Mouse (Mus musculus): ENCODE measurements around the gene Clasp2. TPM values are rescaled to one million over a fixed set of nuclear protein-coding genes. Genes with fewer than 3 reads are reported as not detected.

The Clasp2 gene
- polyA plus RNA-seq, 1 experiment from 2014 or later, result 40.6 TPM

DNA sequence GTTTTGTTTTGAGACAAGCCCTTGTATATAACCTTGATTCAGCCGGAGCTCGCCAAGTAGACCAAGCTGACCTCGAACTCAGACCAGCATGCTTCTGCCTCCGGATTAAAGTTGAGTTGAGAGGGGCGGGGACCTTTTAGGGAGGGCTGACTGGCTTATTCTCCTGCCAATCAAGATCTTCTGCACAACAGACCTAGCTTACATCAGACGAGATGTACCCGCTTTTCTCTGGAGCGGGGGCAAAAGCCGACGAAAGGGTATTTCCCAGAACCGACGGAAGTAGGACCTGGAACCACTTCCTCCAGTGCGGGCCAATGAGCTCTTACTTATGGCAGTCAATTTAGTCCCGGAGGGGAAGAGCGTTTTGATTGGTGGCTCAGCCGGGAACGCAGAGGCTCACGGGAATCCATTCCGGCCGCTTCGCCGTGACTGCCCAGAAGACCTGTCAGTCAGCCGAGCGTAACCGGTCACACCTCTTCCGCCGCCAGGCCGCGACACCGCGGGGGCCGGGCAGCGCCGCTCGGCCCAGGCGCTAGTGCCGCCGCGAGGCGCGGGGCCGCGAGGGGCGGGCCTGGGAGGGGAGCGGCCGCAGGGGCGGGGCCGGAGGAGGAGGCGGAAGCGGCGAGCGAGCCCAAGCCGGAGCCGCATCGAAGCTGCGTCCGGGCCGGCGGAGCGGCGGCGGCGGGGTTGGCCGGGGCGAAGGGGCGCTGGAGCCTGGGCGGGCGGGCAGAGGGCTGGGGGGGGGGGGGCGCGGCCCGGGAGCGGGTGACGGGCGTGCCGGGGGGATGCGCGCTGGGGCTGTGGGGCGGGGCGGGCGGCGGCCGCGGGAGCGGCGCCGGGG is 189.5 kb downstream of the Clasp2 start, which contains the start of gene Ubp1:
Ubp1 (plus strand) TSS at position 401 of the 841 bp plus-strand sequence.
- H3K4me3 ChIP-seq, result peak within 1 kb of the TSS; percentile 98
- no peaks in the 10 kb centered on the region for H3K9me3 ChIP-seq
- peak within 1 kb of the TSS; percentile 94 for H3K27ac ChIP-seq
- no peaks in the 10 kb centered on the region for H3K36me3 ChIP-seq
- H3K4me1 ChIP-seq (replicated peaks), result peaks cover 25% of the 10 kb centered on the region
- peak; percentile 97 for DNase-seq (ENCODE audit: low spot score)
- no peaks in the 10 kb centered on the region for H3K27me3 ChIP-seq (ENCODE audit: insufficient read depth, poor library complexity, severe bottlenecking)
- under 1% methylated on average over 49 of the region's 86 CpGs for WGBS

- peaks cover 25% of the 10 kb centered on the region for H3K4me1 ChIP-seq (replicated peaks)
- H3K27ac ChIP-seq, result peak overlapping the region; percentile 94
- under 1% methylated on average over 75 of the region's 91 CpGs for WGBS
- DNase-seq (ENCODE audit: low spot score), result peak; percentile 54
- no peaks in the 10 kb centered on the region for H3K9me3 ChIP-seq
- H3K4me3 ChIP-seq, result peak overlapping the region; percentile 98
- no peaks in the 10 kb centered on the region for H3K36me3 ChIP-seq
- H3K27me3 ChIP-seq (ENCODE audit: insufficient read depth, poor library complexity, severe bottlenecking), result no peaks in the 10 kb centered on the region
Measured at GRCm38 (mm10) chr9:113931375-113932099, 190.3 kb downstream of the Clasp2 start.

GRCm38 (mm10) chr9:113932100-113932470 is 190.8 kb downstream of the Clasp2 start:
- Histone ChIP-seq H3K9me3 (no peaks in the 10 kb centered on the region), H3K4me1 (replicated peaks) (peaks cover 25% of the 10 kb centered on the region), H3K4me3 (peak overlapping the region; percentile 98), H3K27ac (peak overlapping the region; percentile 94), H3K27me3 (ENCODE audit: insufficient read depth, poor library complexity, severe bottlenecking) (no peaks in the 10 kb centered on the region), H3K36me3 (no peaks in the 10 kb centered on the region)
- WGBS, result 3% methylated on average over 8 of the region's 8 CpGs
- DNase-seq (ENCODE audit: low spot score), result peak; percentile 43

- H3K4me3 ChIP-seq, result peak overlapping the region; percentile 98
- H3K27ac ChIP-seq, result peak overlapping the region; percentile 94
- no peaks in the 10 kb centered on the region for H3K36me3 ChIP-seq
- H3K4me1 ChIP-seq (replicated peaks), result peaks cover 25% of the 10 kb centered on the region
- WGBS, result 35% methylated on average over 11 of the region's 11 CpGs
- H3K27me3 ChIP-seq (ENCODE audit: insufficient read depth, poor library complexity, severe bottlenecking), result no peaks in the 10 kb centered on the region
- H3K9me3 ChIP-seq, result no peaks in the 10 kb centered on the region
- DNase-seq (ENCODE audit: low spot score), result peak; percentile 9
Measured at GRCm38 (mm10) chr9:113932501-113932900, 191.2 kb downstream of the Clasp2 start.

DNA sequence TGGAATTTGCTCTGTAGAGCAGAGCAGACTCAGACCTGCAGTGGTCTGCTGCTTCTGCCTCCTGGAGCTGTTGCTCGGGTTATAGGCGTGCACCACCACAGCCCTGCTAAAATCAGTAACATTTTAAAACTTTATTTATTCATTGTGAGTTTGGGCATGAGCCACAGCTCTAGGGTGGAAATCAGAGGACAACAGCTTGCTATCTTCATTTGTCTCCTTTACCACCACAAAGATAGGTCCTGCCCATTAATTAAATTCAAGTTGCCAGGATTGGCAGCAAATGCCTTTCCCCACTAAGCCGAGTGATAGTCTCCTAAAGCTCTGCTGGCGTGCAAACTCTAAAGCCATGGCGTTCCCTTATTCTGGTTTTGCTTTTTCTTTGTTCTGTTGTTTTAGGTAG is 194.4 kb downstream of the Clasp2 start:
- H3K27me3 ChIP-seq (ENCODE audit: insufficient read depth, poor library complexity, severe bottlenecking), result no peaks in the 10 kb centered on the region
- no peak overlapping the region for H3K27ac ChIP-seq
- H3K36me3 ChIP-seq, result no peaks in the 10 kb centered on the region
- H3K4me1 ChIP-seq (replicated peaks), result peaks cover 18% of the 10 kb centered on the region
- WGBS, result 88% methylated on average over 5 of the region's 5 CpGs
- no peaks in the 10 kb centered on the region for H3K9me3 ChIP-seq
- H3K4me3 ChIP-seq, result no peak overlapping the region
- DNase-seq (ENCODE audit: low spot score), result no peak

DNA sequence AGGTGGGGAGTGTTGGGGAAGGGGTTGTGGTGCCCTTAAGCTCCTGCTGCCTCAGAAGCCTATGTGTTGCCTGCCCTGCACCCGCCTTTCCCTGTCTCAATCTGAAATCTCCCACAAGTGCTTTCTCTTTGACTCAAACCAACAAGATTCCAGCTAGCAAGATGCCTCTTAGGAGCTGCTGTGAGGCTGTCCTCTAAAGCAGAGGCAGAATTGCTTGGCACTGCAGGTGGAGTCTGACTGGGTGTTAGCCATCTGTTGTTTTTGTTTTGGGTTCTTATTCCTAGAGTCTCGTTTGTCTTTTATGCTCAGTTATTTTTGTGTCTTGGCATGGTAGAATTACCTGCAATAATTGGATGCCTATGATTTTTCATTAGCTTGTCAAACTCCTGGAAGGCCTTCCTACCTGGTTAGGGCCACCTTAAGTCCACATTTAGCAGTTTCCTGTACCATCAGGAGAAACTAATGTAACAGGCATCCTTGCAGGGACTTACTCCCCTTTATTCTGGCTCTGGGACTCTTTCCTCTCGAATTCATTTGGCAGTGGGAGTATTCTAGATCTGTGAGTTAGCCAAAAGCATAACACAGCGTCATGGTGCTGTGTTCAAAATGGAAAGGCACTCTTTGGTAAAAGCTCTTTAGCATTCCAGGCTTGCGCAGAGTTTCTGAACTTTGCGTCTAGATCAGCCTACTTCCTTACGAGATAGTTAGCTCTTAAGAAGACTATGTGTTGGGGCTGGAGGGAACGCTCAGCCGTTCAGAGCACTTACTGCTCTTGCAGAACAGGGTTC is 198.0 kb downstream of the Clasp2 start:
- no peaks in the 10 kb centered on the region for H3K9me3 ChIP-seq

DNA sequence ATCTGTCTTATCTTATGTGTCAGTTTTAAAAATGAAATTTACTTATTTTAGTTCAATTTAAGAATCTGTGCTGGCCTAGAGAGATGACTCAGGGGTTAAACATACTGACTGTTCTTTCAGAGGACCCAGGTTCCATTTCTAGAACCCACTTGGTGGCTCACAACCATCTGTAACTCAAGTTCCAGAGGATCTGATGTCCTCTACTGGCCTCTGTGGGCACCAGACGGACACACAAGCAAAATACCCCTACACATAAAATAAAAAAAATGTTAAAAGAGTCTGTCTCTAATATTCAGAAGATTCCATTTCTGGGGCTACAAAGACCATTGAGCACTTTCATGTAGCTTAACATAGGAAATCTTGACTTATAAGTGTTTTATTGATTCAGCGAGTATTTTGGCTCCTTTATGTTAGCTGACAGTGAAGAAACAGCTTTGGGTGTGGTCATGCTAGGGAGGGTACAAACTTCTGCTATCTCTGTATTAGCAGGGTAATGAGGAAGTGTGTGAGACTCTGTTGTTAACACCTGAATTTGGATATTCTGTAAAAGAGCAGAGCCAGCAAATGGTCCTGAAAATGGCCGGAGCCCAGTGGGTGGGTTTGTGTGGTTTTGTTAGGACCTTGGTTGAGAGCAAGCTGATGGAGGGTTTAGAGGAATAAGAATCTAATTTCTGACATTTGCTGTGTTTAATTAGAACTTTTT is 200.0 kb downstream of the Clasp2 start:
- Histone ChIP-seq H3K4me1 (replicated peaks) (no peaks in the 10 kb centered on the region), H3K4me3 (no peak overlapping the region), H3K36me3 (peaks cover 24% of the 10 kb centered on the region), H3K27ac (no peak overlapping the region), H3K9me3 (no peaks in the 10 kb centered on the region), H3K27me3 (ENCODE audit: insufficient read depth, poor library complexity, severe bottlenecking) (no peaks in the 10 kb centered on the region)
- DNase-seq (ENCODE audit: low spot score), result no peak
- whole genome bisulfite sequencing, result 92% methylated on average over 3 of the region's 3 CpGs

More for the DNA sequence above, 198.0 kb downstream of the Clasp2 start:
- Histone ChIP-seq H3K4me3 (no peak overlapping the region), H3K36me3 (peaks cover 4% of the 10 kb centered on the region; the same call in 1 of the 2 replicates), H3K4me1 (replicated peaks) (no peaks in the 10 kb centered on the region; the same call in 1 of the 2 replicates), H3K27ac (no peak overlapping the region), H3K27me3 (ENCODE audit: insufficient read depth, poor library complexity, severe bottlenecking) (no peaks in the 10 kb centered on the region)
- 88% methylated on average over 9 of the region's 9 CpGs for WGBS
- DNase-seq (ENCODE audit: low spot score), result no peak

- Histone ChIP-seq H3K27ac (no peak overlapping the region), H3K36me3 (peaks cover 43% of the 10 kb centered on the region), H3K4me3 (no peak overlapping the region), H3K9me3 (no peaks in the 10 kb centered on the region), H3K4me1 (replicated peaks) (no peaks in the 10 kb centered on the region), H3K27me3 (ENCODE audit: insufficient read depth, poor library complexity, severe bottlenecking) (no peaks in the 10 kb centered on the region)
- WGBS, result 93% methylated on average over 1 of the region's 1 CpGs
- no peak for DNase-seq (ENCODE audit: low spot score)
Measured at GRCm38 (mm10) chr9:113943372-113943771, 202.1 kb downstream of the Clasp2 start.

DNA sequence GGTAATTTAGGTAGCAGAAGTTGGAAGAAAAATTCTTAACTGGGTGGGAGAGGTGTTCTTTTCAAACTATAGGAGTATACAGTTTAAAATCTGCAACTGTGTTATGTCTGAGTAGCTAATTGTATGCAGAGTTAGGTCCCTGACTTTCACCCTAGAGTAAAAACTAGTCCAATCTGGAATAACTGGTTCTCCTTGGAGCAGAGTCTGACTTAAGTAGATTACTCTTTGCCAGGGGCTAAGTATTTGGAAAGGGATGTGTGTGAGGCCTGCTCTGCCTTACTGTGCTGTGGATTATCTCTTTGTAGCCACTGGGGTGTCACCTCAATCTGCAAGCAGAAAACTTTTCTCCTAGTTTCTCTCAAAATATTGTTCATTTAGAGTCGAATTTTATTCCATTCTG is 205.9 kb downstream of the Clasp2 start:
- H3K36me3 ChIP-seq, result peaks cover 65% of the 10 kb centered on the region
- H3K27me3 ChIP-seq (ENCODE audit: insufficient read depth, poor library complexity, severe bottlenecking), result no peaks in the 10 kb centered on the region
- 91% methylated on average over 1 of the region's 1 CpGs for WGBS
- no peak overlapping the region for H3K27ac ChIP-seq
- no peak overlapping the region for H3K4me3 ChIP-seq
- DNase-seq (ENCODE audit: low spot score), result no peak
- no peaks in the 10 kb centered on the region for H3K9me3 ChIP-seq
- H3K4me1 ChIP-seq (replicated peaks), result no peaks in the 10 kb centered on the region

GRCm38 (mm10) chr9:113957777-113958176 is 216.5 kb downstream of the Clasp2 start:
- no peak for DNase-seq (ENCODE audit: low spot score)
- WGBS, result 97% methylated on average over 4 of the region's 4 CpGs
- peaks cover 87% of the 10 kb centered on the region for H3K36me3 ChIP-seq
- no peak overlapping the region for H3K27ac ChIP-seq
- H3K4me1 ChIP-seq (replicated peaks), result no peaks in the 10 kb centered on the region
- H3K4me3 ChIP-seq, result no peak overlapping the region
- H3K9me3 ChIP-seq, result no peaks in the 10 kb centered on the region
- H3K27me3 ChIP-seq (ENCODE audit: insufficient read depth, poor library complexity, severe bottlenecking), result no peaks in the 10 kb centered on the region

DNA sequence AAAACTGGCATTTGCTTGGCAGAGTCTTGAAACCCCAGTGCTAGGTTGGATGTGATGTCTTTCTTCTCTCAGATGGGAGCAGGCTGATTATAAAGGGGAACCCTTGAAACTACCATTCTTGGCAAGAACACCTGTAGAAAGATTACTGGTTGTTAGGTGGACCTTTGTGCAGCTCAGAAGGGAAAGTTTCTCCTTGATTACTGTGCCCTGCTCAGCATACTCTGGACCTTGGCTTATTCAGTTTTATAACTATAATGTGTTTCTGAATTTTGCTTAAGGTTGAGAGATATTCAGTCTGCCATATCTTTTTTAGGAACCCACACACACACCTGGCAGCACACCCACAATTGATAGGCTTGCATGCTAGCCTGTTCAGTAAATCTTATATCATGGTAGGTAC is 222.4 kb downstream of the Clasp2 start:
- H3K36me3 ChIP-seq, result peaks cover 99% of the 10 kb centered on the region

DNA sequence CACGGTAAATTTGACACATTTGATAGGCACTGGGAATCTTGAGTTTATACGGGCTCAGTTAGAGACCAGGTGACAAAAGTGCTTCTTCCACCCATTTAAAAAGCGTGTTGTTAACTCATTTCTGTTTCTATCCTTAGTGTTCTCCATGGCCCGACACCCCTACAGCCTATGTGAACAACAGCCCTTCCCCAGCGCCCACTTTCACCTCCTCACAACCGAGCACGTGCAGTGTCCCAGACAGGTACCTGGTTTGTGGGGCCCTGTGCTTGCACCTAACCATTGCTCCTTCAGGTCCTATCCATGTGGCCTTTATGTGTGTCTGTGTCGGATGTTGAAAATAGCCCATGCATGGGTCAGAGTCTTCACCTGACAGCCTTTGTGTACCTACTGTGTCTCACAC is 223.1 kb downstream of the Clasp2 start:
- Histone ChIP-seq H3K9me3 (no peaks in the 10 kb centered on the region), H3K27me3 (ENCODE audit: insufficient read depth, poor library complexity, severe bottlenecking) (no peaks in the 10 kb centered on the region), H3K36me3 (peaks cover 99% of the 10 kb centered on the region), H3K27ac (no peak overlapping the region), H3K4me1 (replicated peaks) (no peaks in the 10 kb centered on the region), H3K4me3 (no peak overlapping the region)
- no peak for DNase-seq (ENCODE audit: low spot score)
- 94% methylated on average over 8 of the region's 8 CpGs for WGBS

More for the DNA sequence above, 222.4 kb downstream of the Clasp2 start:
- H3K4me3 ChIP-seq, result no peak overlapping the region
- H3K27ac ChIP-seq, result no peak overlapping the region
- no peaks in the 10 kb centered on the region for H3K4me1 ChIP-seq (replicated peaks)
- H3K9me3 ChIP-seq, result no peaks in the 10 kb centered on the region
- DNase-seq (ENCODE audit: low spot score), result no peak
- no peaks in the 10 kb centered on the region for H3K27me3 ChIP-seq (ENCODE audit: insufficient read depth, poor library complexity, severe bottlenecking)

All from hindbrain, embryonic 10.5 days (tissue).